Mouse (Mus musculus) embryonic facial prominence, embryonic 11.5 days (tissue): ENCODE data around the gene Macrod2. TPM values are rescaled to one million over a fixed set of nuclear protein-coding genes. Genes with fewer than 3 reads are reported as not detected.

ENCODE experiments used
- ATAC-seq: fragments of 200-750 bp; cut with Nextera tagmentation; replicated peaks from 2 replicates; pipeline ENCODE4 v1.8.0; 2017; ENCODE audit warnings: low read depth; ENCODE audit not compliant: insufficient number of reproducible peaks, low FRiP score, low TSS enrichment
- DNase-seq: peaks from one replicate; pipeline ENCODE4 v3.0.0-alpha.2; 2015; ENCODE audit warnings: low spot score
- H3K27ac ChIP-seq: fragments of 300-500 bp; sonication (generic); replicated peaks from 2 replicates; pipeline ENCODE4 v1.5.1; 2014; ENCODE audit warnings: mild to moderate bottlenecking, low read depth, low read length, control low read depth
- H3K27me3 ChIP-seq: fragments of 300-500 bp; sonication (generic); 2 replicates; pipeline ENCODE4 v1.6.1; 2014; ENCODE audit warnings: mild to moderate bottlenecking, low read length, moderate library complexity, mixed read lengths; ENCODE audit not compliant: control insufficient read depth, insufficient read depth
- H3K36me3 ChIP-seq: fragments of 300-500 bp; sonication (generic); replicated peaks from 2 replicates; pipeline ENCODE4 v1.6.1; 2014; ENCODE audit warnings: low read depth, mild to moderate bottlenecking, low read length, moderate library complexity, mixed read lengths; ENCODE audit not compliant: control insufficient read depth, insufficient read depth
- H3K4me1 ChIP-seq: fragments of 300-500 bp; sonication (generic); 2 replicates; pipeline ENCODE4 v1.6.1; 2014; ENCODE audit warnings: low read length, mixed read lengths; ENCODE audit not compliant: control insufficient read depth, insufficient read depth
- H3K4me2 ChIP-seq: fragments of 300-500 bp; sonication (generic); 2 replicates; pipeline ENCODE4 v1.6.1; 2014; ENCODE audit warnings: low read depth, mild to moderate bottlenecking, control low read depth, low read length, moderate library complexity
- H3K4me3 ChIP-seq: fragments of 300-500 bp; sonication (generic); 2 replicates; pipeline ENCODE4 v1.5.1; 2014; ENCODE audit warnings: low read depth, low read length, control low read depth
- H3K9ac ChIP-seq: fragments of 300-500 bp; sonication (generic); replicated peaks from 2 replicates; pipeline ENCODE4 v1.6.1; 2014; ENCODE audit warnings: mild to moderate bottlenecking, control low read depth, low read length
- H3K9me3 ChIP-seq: fragments of 300-500 bp; sonication (generic); replicated peaks from 2 replicates; pipeline ENCODE4 v1.6.1; 2016; ENCODE audit warnings: mild to moderate bottlenecking, low read length, inconsistent platforms, mixed read lengths; ENCODE audit not compliant: control insufficient read depth
- WGBS: fragments of 180-500 bp; shearing (Covaris S2); extraction: QIAGEN DNeasy Blood & Tissue Kit; methylation state at CpG from one replicate; pipeline ENCODE4 v1.1.7; 2014; 5-methylcytosine and 5-hydroxymethylcytosine counted together
- polyA plus RNA-seq: library from polyadenylated mRNA; unstranded; fragments of >200 nt; fragmentation: Nextera tagmentation; extraction: Ambion mirVana; gene quantifications from 2 replicates; pipeline ENCODE4 v1.2.1, GENCODE M21; 2014

Macrod2 gene
- polyA plus RNA-seq, 1 experiment from 2014 or later: 33.8 TPM

- Histone ChIP-seq H3K9me3 (no peaks in the 10 kb centered on the region), H3K9ac (no peak overlapping the region), H3K4me3 (no peak overlapping the region), H3K4me2 (no peak overlapping the region), H3K36me3 (no peaks in the 10 kb centered on the region), H3K4me1 (no peaks in the 10 kb centered on the region), H3K27me3 (no peaks in the 10 kb centered on the region), H3K27ac (no peak overlapping the region)
- no peak for DNase-seq
- WGBS: 60% methylated on average over 3 of the region's 3 CpGs
- ATAC-seq: no peak
Observed at GRCm38 (mm10) chr2:141514976-141515375, 1119.9 kb downstream of the Macrod2 start.

- Histone ChIP-seq H3K9me3 (no peaks in the 10 kb centered on the region), H3K9ac (no peak overlapping the region), H3K4me2 (no peak overlapping the region), H3K36me3 (no peaks in the 10 kb centered on the region), H3K4me1 (no peaks in the 10 kb centered on the region), H3K27me3 (no peaks in the 10 kb centered on the region), H3K27ac (no peak overlapping the region), H3K4me3 (no peak overlapping the region)
- ATAC-seq (no peak), DNase-seq (no peak)
- 74% methylated on average over 4 of the region's 4 CpGs for WGBS
Observed at GRCm38 (mm10) chr2:141522081-141522480, 1127.0 kb downstream of the Macrod2 start.

DNA sequence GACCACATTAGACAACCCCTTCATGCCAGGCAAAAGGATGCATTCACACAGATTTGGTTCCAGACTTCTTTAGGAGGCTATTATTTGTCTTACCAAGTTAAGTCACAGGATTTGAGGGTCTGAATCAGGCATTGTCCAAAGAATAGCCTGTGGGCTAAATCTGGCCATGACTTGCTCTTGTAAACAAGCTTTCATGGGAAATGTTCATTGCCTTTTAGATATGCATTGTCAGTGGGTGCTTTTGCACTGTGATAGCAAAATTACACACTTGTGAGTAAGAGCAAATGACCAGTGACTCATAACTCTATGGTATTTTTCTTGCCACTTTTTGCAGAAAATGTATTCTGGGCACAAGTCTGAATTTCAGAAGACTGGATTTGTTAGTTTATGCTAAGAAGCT is 1150.8 kb downstream of the Macrod2 start:
- no peak for DNase-seq
- Histone ChIP-seq H3K4me1 (no peaks in the 10 kb centered on the region), H3K36me3 (no peaks in the 10 kb centered on the region), H3K9me3 (no peaks in the 10 kb centered on the region), H3K27me3 (no peaks in the 10 kb centered on the region), H3K9ac (no peak overlapping the region), H3K4me2 (no peak overlapping the region), H3K4me3 (no peak overlapping the region), H3K27ac (no peak overlapping the region)
- no peak for ATAC-seq

DNA sequence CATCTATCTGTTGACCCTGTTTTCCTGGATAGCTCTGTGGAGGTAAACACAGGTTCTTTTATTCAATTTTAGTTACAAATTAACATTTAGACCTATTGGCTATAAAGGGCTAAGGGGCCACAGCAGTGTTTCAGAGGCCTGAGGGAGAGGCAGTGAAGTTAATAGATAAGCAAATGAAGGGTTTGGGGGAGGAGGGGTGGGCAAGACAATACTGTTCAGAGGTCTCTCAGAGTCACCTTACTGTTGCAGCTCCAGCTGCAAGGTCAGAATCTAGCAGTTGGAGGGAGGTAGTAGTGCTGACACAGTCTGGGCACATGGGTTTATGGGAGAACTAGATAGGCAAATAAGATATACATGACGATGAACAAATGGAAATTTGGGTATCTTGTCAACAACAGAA is 1156.6 kb downstream of the Macrod2 start:
- Histone ChIP-seq H3K9me3 (no peaks in the 10 kb centered on the region), H3K36me3 (no peaks in the 10 kb centered on the region), H3K27ac (no peak overlapping the region), H3K4me1 (no peaks in the 10 kb centered on the region), H3K4me3 (no peak overlapping the region), H3K27me3 (no peaks in the 10 kb centered on the region), H3K4me2 (no peak overlapping the region), H3K9ac (no peak overlapping the region)
- DNase-seq: no peak
- no peak for ATAC-seq
- 91% methylated on average over 1 of the region's 1 CpGs for WGBS

- H3K9me3 ChIP-seq: no peaks in the 10 kb centered on the region
- no peak for DNase-seq
- H3K4me3 ChIP-seq: no peak overlapping the region
- 64% methylated on average over 2 of the region's 2 CpGs for WGBS
- no peak overlapping the region for H3K27ac ChIP-seq
- ATAC-seq: no peak
- H3K27me3 ChIP-seq: no peaks in the 10 kb centered on the region
- no peak overlapping the region for H3K4me2 ChIP-seq
- no peaks in the 10 kb centered on the region for H3K4me1 ChIP-seq
- H3K36me3 ChIP-seq: no peaks in the 10 kb centered on the region
- no peak overlapping the region for H3K9ac ChIP-seq
Observed at GRCm38 (mm10) chr2:141556747-141557146, 1161.6 kb downstream of the Macrod2 start.

DNA sequence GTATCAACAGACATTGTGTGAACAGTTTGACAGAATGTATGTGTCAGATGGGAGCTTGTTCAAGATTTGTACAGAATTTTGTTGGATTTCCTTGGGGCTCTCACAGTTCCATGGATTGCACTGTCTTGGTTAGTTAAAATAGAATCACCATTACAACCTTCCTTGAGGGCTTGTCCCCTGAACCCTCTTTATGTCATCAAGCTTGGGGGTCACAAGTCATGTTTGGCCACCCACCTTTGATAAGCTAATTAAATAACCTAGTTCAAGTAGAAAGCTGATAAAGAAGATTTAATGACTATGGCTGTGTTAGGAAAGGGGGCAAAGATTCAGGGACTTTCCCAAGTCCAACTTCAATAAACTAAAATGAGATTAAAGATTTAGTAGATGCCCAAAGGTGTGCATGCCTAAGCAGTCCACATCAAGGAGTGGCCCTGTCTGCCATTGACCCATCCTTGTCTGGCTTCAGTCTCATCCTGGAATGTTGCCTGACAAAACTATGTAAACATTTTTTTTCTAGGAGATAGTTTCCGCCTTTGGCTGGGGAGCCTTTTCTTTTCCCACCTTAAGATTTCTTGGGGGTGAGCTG is 1163.2 kb downstream of the Macrod2 start:
- Histone ChIP-seq H3K4me1 (no peaks in the 10 kb centered on the region), H3K27ac (no peak overlapping the region), H3K9ac (no peak overlapping the region), H3K36me3 (no peaks in the 10 kb centered on the region), H3K4me2 (no peak overlapping the region), H3K4me3 (no peak overlapping the region), H3K9me3 (no peaks in the 10 kb centered on the region), H3K27me3 (no peaks in the 10 kb centered on the region)
- DNase-seq (no peak), ATAC-seq (no peak)
- WGBS: 96% methylated on average over 1 of the region's 1 CpGs

DNA sequence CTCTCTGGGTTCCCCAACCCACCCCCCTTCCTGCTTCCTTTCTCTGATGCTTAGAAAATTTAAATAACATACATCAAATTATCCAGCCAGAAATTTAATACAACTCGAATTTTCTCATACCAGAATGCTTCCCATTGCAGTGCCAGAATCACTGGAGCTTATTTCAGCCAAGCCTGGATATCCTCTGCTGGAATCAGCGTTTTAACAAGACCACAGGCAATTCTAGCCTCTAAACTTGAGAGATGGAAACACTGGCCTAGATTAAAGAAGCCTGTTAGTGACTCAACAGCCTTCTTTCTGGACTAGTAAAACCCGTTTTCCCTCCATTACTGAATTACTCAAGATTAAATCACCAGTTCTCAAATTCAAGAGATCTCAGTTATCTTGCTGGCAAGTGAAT is 1170.9 kb downstream of the Macrod2 start:
- ATAC-seq (no peak), DNase-seq (peak; percentile 9)
- no peak overlapping the region for H3K4me2 ChIP-seq
- WGBS: 48% methylated on average over 3 of the region's 3 CpGs
- H3K4me3 ChIP-seq: no peak overlapping the region
- H3K9me3 ChIP-seq: no peaks in the 10 kb centered on the region
- H3K9ac ChIP-seq: no peak overlapping the region
- H3K36me3 ChIP-seq: no peaks in the 10 kb centered on the region
- H3K4me1 ChIP-seq: no peaks in the 10 kb centered on the region
- no peak overlapping the region for H3K27ac ChIP-seq
- no peaks in the 10 kb centered on the region for H3K27me3 ChIP-seq

DNA sequence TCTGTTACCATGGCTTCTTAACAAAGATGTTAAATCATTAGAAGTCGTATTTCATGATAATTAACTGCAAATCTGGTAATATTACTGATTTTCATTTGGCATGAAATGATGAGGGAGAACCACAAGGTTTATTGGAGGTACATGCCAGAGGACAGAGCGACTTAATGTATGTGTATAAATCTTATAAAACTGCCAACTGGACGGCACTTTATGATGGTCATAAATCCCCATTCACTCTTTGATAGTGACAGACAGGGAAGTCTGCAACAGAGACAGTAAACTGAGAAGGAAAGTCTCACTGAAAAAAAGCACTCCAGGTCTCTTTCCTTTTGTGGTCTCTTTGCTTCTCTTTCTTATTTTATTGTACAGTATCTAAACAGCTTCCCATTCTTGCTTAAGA is 1176.3 kb downstream of the Macrod2 start:
- Histone ChIP-seq H3K27ac (no peak overlapping the region), H3K9me3 (no peaks in the 10 kb centered on the region), H3K9ac (no peak overlapping the region), H3K4me2 (no peak overlapping the region), H3K4me1 (no peaks in the 10 kb centered on the region), H3K36me3 (no peaks in the 10 kb centered on the region), H3K27me3 (no peaks in the 10 kb centered on the region), H3K4me3 (no peak overlapping the region)
- no peak for ATAC-seq
- WGBS: 81% methylated on average over 3 of the region's 3 CpGs
- DNase-seq: no peak
